Mouse (Mus musculus) hindbrain, embryonic 14.5 days (tissue): ENCODE measurements around the gene Glod4. TPM values are rescaled to one million over a fixed set of nuclear protein-coding genes. Genes with fewer than 3 reads are reported as not detected.

Experiments
- ATAC-seq: fragments of 200-750 bp; cut with Nextera tagmentation; 2 replicates; pipeline ENCODE4 v1.8.0; 2017; ENCODE audit warnings: moderate number of reproducible peaks, mild to moderate bottlenecking, moderate TSS enrichment, moderate library complexity; ENCODE audit not compliant: low FRiP score
- DNase-seq: peaks from one replicate; pipeline ENCODE4 v3.0.0-alpha.2; 2015; ENCODE audit warnings: low spot score
- H3K27ac ChIP-seq: fragments of 300-500 bp; sonication (generic); 2 replicates; pipeline ENCODE4 v1.5.1; 2014; ENCODE audit warnings: mild to moderate bottlenecking, moderate library complexity
- H3K27me3 ChIP-seq: fragments of 300-500 bp; sonication (generic); 2 replicates; pipeline ENCODE4 v1.6.1; 2014; ENCODE audit warnings: mild to moderate bottlenecking, low read length, mixed read lengths; ENCODE audit not compliant: control insufficient read depth, insufficient read depth
- H3K36me3 ChIP-seq: fragments of 300-500 bp; sonication (generic); replicated peaks from 2 replicates; pipeline ENCODE4 v1.6.1; 2014; ENCODE audit not compliant: control insufficient read depth, insufficient read depth
- H3K4me1 ChIP-seq: fragments of 300-500 bp; sonication (generic); replicated peaks from 2 replicates; pipeline ENCODE4 v1.6.1; 2014; ENCODE audit warnings: antibody characterized with exemption, low read length, mixed read lengths; ENCODE audit not compliant: control insufficient read depth, insufficient read depth
- H3K4me2 ChIP-seq: fragments of 300-500 bp; sonication (generic); replicated peaks from 2 replicates; pipeline ENCODE4 v1.6.1; 2014; ENCODE audit warnings: mild to moderate bottlenecking, moderate library complexity
- H3K4me3 ChIP-seq: fragments of 300-500 bp; sonication (generic); replicated peaks from 2 replicates; pipeline ENCODE4 v1.5.1; 2014; ENCODE audit warnings: mild to moderate bottlenecking, low read length
- H3K9ac ChIP-seq: fragments of 300-500 bp; sonication (generic); 2 replicates; pipeline ENCODE4 v1.6.1; 2014
- H3K9me3 ChIP-seq: fragments of 300-500 bp; sonication (generic); 2 replicates; pipeline ENCODE4 v1.6.1; 2016; ENCODE audit warnings: low read length; ENCODE audit not compliant: control insufficient read depth
- WGBS: fragments of 180-500 bp; shearing (Covaris S2); extraction: QIAGEN DNeasy Blood & Tissue Kit; methylation state at CpG from one replicate; pipeline ENCODE4 v1.1.7; 2014; 5-methylcytosine and 5-hydroxymethylcytosine counted together
- polyA plus RNA-seq: library from polyadenylated mRNA; unstranded; fragments of >200 nt; fragmentation: Nextera tagmentation; extraction: Ambion mirVana; gene quantifications from 2 replicates; pipeline ENCODE4 v1.2.1, GENCODE M21; 2014

Glod4 gene
- polyA plus RNA-seq, 1 experiment from 2014 or later, result 127 TPM

DNA sequence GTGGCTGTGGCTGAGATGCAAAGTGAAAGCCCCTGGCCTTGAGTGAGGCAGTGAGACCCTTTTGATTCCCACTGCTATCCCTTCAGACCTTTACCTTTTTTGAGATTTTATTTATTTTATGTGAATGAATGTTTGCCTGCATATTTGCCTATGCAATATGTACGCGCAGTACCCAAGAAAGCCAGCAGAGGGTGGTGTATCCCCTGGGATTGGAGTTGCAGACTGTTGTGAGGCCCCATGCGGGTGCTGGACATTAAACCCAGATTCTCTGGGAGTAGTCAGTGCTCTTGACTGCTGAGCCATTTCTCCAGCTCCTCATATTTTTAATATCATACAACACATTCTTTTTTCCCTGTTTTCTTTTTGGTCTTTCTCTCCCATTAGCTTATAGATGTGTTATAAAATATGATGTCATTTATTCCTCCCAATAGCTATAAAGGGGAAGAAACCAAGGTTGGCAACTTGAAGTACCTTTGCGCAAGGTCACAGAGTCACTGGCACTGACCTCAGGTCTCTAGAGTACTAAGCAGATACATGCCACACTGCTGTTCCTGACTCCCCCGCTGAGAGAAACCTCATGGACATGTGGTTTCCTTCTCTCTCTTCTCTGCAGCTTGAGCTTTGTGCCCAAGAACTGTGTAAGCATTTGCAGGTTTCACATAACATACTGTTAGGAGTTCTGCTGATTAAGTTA, 157.5 kb downstream of the Glod4 start:
- DNase-seq, result peak; percentile 49
- Histone ChIP-seq H3K9ac (no peak overlapping the region), H3K27ac (no peak overlapping the region), H3K4me2 (no peak overlapping the region), H3K27me3 (no peaks in the 10 kb centered on the region), H3K4me1 (no peaks in the 10 kb centered on the region), H3K4me3 (no peak overlapping the region), H3K9me3 (no peaks in the 10 kb centered on the region), H3K36me3 (peaks cover 65% of the 10 kb centered on the region)
- ATAC-seq, result no peak
- WGBS, result 72% methylated on average over 5 of the region's 5 CpGs

DNA sequence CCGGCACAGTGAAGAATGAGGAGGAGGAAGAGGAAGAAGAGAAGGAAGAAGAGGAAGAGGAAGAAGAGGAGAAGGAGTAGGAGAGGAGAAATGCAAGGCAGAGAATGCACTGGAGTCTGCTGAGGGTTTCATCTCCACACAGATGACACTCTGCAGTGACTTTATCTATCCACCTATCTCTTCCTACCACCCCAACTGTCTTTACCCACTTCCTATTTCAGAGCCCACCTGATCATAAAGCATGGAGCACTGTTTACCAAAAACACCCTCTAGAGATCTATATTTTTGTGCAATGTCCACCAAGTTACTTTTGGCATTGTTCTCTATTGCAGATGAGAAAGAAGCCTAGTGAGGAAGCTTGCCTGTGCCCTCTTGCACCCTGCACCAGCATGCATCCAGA, 158.6 kb downstream of the Glod4 start:
- Histone ChIP-seq H3K4me1 (no peaks in the 10 kb centered on the region), H3K27ac (no peak overlapping the region), H3K27me3 (no peaks in the 10 kb centered on the region), H3K4me3 (no peak overlapping the region), H3K9ac (no peak overlapping the region), H3K9me3 (no peaks in the 10 kb centered on the region), H3K4me2 (no peak overlapping the region), H3K36me3 (peaks cover 65% of the 10 kb centered on the region)
- DNase-seq (no peak), ATAC-seq (no peak)
- 92% methylated on average over 1 of the region's 1 CpGs for WGBS

DNA sequence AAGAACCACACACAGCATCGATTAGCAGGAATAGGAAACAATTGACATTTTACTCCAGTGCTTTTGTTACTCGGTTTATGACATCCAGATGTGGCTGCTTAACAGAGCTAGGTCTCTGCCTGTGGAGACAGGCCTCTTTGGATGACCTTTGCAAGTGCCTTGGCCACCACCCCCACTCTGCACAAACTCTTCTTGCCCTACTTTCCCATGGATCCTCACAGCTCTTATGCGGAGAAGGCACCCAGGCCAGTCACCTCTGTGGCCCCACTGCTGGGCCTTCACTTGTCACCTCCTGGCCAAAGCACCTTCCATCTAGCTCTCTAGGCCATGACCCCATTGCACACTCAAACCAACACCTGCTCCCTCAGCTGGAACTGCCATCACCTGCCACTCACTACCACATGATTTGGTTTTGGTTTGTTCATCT, 159.6 kb downstream of the Glod4 start:
- DNase-seq (no peak), ATAC-seq (no peak)
- no peaks in the 10 kb centered on the region for H3K27me3 ChIP-seq
- H3K9ac ChIP-seq, result no peak overlapping the region
- no peaks in the 10 kb centered on the region for H3K9me3 ChIP-seq
- no peaks in the 10 kb centered on the region for H3K4me1 ChIP-seq
- H3K27ac ChIP-seq, result no peak overlapping the region
- peaks cover 70% of the 10 kb centered on the region for H3K36me3 ChIP-seq
- no peak overlapping the region for H3K4me3 ChIP-seq
- no peak overlapping the region for H3K4me2 ChIP-seq
- WGBS, result 84% methylated on average over 3 of the region's 3 CpGs

DNA sequence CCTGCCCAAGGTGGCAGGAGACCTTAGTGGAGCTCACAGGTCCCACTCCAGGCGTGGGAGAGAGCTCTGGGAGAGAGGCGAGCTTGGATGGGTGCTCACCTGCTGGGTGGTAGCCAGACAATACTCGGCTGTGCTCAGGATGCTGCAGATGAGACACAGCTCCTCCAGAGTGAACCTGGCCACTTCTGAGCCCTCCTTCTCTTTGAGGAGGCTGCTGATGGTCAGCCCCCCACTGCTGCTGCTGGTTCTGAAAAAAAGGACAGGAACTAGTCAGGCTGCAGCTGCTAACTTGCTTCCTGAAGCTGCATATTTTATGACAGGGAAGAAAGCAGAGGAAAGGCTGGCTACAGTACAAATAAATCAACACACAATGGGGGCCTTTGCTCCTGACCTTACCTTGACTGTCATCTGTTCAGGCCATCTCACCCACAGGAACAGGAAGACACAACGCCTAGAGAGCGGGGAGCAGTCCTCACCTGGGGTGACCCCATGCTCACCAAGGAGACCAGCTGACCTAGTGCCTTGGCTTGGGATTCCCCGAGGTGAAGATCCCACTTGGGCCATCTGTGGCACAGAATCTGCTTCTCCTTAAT, 162.4 kb downstream of the Glod4 start:
- Histone ChIP-seq H3K4me2 (no peak overlapping the region), H3K9ac (no peak overlapping the region), H3K4me3 (no peak overlapping the region), H3K4me1 (no peaks in the 10 kb centered on the region), H3K36me3 (peaks cover 67% of the 10 kb centered on the region), H3K27ac (no peak overlapping the region), H3K9me3 (no peaks in the 10 kb centered on the region), H3K27me3 (no peaks in the 10 kb centered on the region)
- 86% methylated on average over 6 of the region's 6 CpGs for WGBS
- ATAC-seq (no peak), DNase-seq (no peak)

DNA sequence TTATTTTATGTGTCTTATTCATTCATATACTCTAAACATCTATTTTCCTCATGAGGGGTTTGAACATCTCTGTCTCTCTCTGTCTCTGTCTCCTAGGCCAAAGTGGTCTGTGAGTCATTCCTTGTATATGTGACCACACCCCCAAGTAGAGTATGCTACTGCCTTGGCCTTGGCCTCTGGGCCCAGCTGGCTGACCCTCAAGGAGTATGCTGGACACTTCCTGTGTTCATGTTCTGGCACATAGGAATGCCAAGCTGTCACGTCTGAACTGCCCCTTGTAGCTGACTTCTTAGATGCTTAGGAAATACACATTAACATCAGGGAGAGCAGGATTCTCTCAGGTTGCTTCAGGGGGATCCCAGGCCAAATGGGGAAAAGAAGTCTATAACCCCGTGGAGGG, 163.2 kb downstream of the Glod4 start:
- H3K27me3 ChIP-seq, result no peaks in the 10 kb centered on the region
- H3K36me3 ChIP-seq, result peaks cover 69% of the 10 kb centered on the region
- no peak overlapping the region for H3K4me3 ChIP-seq
- no peak overlapping the region for H3K4me2 ChIP-seq
- DNase-seq, result no peak
- H3K9ac ChIP-seq, result no peak overlapping the region
- H3K27ac ChIP-seq, result no peak overlapping the region
- no peaks in the 10 kb centered on the region for H3K4me1 ChIP-seq
- ATAC-seq, result no peak
- no peaks in the 10 kb centered on the region for H3K9me3 ChIP-seq
- 90% methylated on average over 2 of the region's 2 CpGs for WGBS

DNA sequence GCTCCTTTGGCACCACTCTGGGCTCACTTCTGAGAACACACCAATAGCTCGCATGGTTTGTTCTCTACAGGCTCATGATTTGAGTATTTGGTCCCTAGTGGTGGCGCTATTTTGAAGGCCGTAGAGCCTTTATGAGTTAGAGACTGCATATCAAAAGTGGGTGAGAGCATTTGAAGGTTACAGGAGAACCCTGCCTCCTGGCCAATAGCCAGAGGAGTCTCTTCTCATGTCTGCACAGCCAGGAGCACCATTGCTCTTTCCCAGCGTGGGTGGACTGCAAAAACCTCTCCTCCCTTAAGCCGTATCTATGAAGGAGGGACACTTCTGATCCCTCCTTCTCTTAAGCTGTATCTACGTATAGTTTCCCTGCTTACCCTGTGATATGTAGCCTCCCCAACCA, 166.2 kb downstream of the Glod4 start:
- WGBS, result 90% methylated on average over 6 of the region's 6 CpGs
- H3K36me3 ChIP-seq, result peaks cover 72% of the 10 kb centered on the region
- ATAC-seq, result no peak

DNA sequence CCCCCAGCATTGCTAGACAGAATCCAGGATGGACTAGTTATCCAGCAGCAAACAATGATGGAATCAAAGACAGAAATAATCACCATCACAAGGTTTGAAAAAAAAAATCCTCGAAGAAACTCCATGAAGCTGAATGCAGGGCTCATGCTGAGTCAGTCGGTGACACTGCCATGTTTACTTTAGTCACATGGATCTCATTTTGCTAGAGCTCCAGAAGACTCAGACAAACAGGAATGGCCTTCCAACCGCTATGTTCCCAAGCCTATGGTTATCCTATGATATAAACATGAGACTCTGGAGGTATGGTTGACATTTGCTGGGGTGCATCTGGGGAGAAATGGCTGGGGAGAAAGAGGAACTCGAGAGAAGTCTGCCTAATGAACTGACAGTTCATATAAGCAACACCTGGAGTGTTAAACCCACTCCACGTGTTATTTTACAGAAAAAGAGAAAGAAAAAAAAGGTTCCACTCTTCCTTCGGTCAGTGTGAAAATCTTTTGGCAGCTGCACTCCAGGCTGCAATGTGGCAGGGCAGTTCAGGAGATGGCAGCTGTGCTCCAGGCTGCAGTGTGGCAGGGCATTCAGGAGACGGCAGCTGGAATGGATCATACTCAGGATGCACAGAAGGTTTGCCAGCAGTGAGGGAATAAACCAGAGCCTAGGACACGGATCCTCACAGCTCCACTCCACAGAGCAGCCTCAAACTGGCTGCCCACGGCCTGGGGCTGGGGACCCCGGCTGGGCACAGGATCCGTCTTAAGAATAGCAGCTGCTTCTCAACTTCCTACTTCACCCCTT, 169.0 kb downstream of the Glod4 start:
- Histone ChIP-seq H3K4me2 (no peak overlapping the region), H3K36me3 (peaks cover 51% of the 10 kb centered on the region), H3K4me1 (no peaks in the 10 kb centered on the region), H3K9ac (no peak overlapping the region), H3K27ac (no peak overlapping the region), H3K27me3 (no peaks in the 10 kb centered on the region), H3K9me3 (no peaks in the 10 kb centered on the region), H3K4me3 (no peak overlapping the region)
- DNase-seq, result no peak
- ATAC-seq, result no peak
- WGBS, result 75% methylated on average over 11 of the region's 11 CpGs

More for the DNA sequence above, 166.2 kb downstream of the Glod4 start:
- no peaks in the 10 kb centered on the region for H3K9me3 ChIP-seq
- H3K4me3 ChIP-seq, result no peak overlapping the region
- no peak for DNase-seq
- no peaks in the 10 kb centered on the region for H3K4me1 ChIP-seq
- H3K27me3 ChIP-seq, result no peaks in the 10 kb centered on the region
- H3K9ac ChIP-seq, result no peak overlapping the region
- H3K27ac ChIP-seq, result no peak overlapping the region
- no peak overlapping the region for H3K4me2 ChIP-seq

Other genes with a start within 250 kb of the Glod4 start
- gene 1700016K19Rik, start 243.8 kb downstream of the Glod4 start, polyA plus RNA-seq, result 3.9 and 5.5 TPM in 2 replicates
- gene Rflnb, start 215.9 kb downstream of the Glod4 start, polyA plus RNA-seq, result 9.0 and 9.5 TPM in 2 replicates
- 66.7 and 67.0 TPM in 2 replicates for gene Vps53, start 64.1 kb downstream of the Glod4 start, polyA plus RNA-seq
- gene Fam57a, start 64.1 kb downstream of the Glod4 start, polyA plus RNA-seq, result 29.3 and 30.1 TPM in 2 replicates
- 0.62 TPM in 1 of 2 replicates, not detected in the other for gene Dbil5, start 26.1 kb downstream of the Glod4 start, polyA plus RNA-seq
- 13.9 and 19.7 TPM in 2 replicates for gene Gemin4, start 26.1 kb downstream of the Glod4 start, polyA plus RNA-seq
- gene Mrm3, start within 50 bp of the Glod4 start, polyA plus RNA-seq, result 23.3 and 25.0 TPM in 2 replicates
- gene Nxn, start 155.4 kb upstream of the Glod4 start, polyA plus RNA-seq, result 32.0 and 36.0 TPM in 2 replicates
- 110 TPM in 2 replicates for gene Timm22, start 163.2 kb upstream of the Glod4 start, polyA plus RNA-seq